Mouse (Mus musculus) embryo, embryonic 11.5 days (tissue): ENCODE results near the gene Gm3402.
"Not testable (repeated sequence)": the region's sequence is repeated elsewhere in the genome, so short reads cannot be mapped to it uniquely, and the experiment has no call there.

ENCODE experiments used
- DNase-seq: peaks from one replicate; pipeline ENCODE4 v3.0.0-alpha.2; 2012; ENCODE audit warnings: low read depth, low spot score

Gene Gm3402

DNA sequence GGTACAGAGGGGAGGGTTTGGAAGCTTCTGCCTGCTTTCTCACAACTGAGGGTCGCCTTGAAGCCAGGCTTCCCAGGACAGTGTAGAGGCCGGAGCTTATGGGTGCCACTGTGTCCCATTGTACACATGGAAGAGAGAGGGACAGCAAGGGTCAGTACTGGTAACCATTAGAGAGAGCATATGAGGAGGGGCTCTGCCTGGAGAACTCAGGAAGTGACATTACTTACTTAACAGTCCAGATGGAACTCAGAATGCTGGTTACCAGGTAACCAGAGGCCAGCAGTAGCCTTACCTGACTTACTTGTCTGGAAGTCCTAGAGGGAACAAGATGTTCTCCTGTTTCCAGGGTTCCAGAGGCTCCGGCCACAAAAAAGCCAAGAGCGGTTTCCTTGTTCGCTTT, at the start of gene Gm3402:
Gene Gm3402 (plus strand): TSS at position 301 of the 400 bp plus-strand sequence.
- DNase-seq: not testable (repeated sequence)

DNA sequence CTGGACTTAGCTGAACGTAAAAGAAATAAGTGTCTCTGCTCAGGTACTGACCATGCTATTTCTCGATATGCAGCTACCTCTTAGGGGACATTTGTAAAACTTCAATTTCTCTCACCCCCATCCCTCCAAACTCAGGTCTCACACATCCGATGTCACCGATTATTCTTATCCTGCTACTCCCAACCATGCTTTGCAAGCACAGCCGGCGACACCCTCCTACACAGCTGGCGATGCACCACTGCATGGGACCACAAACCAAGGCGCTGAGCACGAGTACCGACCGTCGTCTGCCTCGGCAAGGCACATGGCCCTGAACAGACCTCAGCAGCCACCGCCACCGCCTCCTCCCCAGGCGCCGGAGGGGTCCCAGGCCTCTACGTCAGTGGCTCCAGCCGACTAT, 47.3 kb upstream of the Gm3402 start:
- no peak for DNase-seq

DNA sequence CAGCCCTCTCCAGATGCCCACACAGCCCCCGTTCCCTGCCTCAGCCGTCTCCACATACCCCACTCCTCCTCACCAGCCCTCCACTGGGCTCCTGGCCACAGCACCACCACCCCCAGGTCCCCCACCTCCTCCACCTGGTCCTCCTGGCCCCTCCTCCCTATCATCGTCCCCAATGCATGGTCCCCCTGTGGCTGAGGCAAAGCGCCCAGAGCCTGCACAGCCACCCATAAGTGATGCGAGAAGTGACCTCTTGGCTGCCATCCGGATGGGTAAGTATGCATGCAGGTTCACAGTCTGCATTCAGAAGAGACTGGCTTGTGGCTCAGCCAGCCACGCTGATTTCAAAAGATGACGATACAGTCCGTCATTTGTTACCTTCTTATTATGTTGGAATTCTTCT, 45.6 kb upstream of the Gm3402 start:
- no peak for DNase-seq

DNA sequence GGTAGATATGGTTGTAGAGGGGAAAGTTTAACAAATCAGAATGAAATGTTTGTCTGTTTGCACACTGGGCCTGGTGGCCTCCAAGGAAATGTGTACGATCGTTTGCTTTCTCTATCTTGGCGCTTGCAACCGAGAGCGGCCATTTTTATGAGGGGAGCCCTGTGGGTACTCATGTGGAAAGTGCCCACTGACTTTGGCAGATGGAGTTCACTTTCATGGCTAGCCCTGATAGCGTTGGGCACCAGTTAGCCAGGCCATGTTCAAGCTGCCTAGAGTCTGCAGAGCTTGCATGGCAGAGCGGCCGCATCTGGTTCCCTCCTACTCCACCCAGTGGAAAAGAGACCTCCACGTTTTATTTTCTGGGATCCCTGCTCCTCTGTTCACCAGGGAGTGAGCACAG, 43.1 kb upstream of the Gm3402 start:
- no peak for DNase-seq

DNA sequence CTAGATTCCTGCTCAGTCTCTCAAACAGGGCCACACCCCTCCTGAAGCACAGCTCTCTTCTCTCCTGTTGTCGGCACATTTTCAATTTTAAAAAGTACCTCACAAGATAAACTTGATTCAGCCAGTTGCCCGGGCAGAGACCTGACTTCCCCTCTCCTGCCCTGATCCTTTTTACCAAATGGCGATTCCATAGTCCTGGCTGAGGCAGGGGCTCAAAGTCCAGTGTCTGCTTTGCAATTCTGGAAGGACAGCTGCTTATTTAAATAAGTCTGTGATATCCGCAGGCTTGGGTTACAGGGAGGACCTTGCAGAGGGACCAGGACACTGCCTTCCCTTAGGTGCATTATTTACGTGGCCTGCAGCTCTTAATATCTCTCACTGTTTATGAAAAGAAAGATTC, 42.6 kb upstream of the Gm3402 start:
- no peak for DNase-seq

DNA sequence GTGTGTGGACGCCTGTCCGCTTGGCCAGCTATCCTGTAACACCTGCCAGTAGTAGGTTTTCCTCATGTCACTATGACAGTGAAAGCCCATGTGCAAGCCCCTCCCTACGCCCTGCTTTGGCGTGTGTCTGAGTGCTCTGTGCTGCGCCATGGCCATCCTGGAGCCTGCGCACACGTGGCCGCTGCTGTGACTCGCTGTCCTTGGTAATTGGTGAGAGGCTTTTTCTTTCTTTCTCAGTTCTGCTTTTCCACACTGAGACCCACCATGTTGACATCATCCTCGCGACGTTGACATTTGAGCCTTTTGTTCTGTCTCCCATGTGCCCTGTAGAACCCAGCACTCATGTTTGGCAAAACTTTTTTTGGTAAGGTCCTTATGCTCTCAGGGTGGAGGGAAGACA, 42.1 kb upstream of the Gm3402 start:
- DNase-seq: no peak

DNA sequence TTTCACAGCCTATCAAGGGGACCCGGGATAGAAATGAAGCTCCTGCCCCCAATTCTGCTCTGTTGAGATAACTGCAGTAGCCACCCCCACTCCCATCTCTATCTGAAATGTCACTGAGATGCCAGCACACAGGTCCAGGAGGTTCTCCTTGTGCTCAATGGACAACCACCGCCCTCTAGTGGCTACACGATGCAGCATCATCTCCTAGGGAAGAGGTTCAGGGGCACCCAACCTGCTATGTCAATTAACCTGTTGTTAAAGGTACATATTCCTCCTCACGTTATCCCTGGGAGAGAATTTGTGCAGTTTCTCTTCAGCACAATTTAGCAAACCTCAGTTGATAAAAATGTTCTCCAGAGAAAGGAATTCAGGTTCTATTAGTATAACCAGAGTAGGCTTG, 34.4 kb upstream of the Gm3402 start:
- not testable (repeated sequence) for DNase-seq

DNA sequence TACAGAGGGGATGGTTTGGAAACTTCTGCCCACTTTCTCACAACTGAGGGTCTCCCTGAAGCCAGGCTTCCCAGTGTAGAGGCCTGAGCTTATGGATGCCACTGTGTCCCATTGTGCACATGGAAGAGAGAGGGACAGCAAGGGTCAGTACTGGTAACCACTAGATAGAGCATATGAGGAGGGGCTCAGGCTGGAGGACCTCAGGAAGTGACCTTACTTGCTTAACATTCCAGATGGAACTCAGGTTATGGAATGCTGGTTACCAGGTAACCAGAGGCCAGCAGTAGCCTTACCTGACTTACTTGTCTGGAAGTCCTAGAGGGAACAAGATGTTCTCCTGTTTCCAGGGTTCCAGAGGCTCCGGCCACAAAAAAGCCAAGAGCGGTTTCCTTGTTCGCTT, 32.3 kb upstream of the Gm3402 start, which contains the start of gene Gm6408:
Gene Gm6408 (plus strand): TSS at position 301 of the 400 bp plus-strand sequence.
- DNase-seq: not testable (repeated sequence)

DNA sequence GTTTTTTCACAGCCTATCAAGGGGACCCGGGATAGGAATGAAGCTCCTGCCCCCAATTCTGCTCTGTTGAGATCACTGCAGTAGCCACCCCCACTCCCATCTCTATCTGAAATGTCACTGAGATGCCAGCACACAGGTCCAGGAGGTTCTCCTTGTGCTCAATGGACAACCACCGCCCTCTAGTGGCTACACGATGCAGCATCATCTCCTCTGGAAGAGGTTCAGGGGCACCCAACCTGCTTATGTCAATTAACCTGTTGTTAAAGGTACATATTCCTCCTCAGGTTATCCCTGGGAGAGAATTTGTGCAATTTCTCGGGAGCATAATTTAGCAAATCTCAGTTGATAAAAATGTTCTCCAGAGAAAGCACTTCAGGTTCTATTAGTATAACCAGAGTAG, 25.0 kb upstream of the Gm3402 start:
- not testable (repeated sequence) for DNase-seq

DNA sequence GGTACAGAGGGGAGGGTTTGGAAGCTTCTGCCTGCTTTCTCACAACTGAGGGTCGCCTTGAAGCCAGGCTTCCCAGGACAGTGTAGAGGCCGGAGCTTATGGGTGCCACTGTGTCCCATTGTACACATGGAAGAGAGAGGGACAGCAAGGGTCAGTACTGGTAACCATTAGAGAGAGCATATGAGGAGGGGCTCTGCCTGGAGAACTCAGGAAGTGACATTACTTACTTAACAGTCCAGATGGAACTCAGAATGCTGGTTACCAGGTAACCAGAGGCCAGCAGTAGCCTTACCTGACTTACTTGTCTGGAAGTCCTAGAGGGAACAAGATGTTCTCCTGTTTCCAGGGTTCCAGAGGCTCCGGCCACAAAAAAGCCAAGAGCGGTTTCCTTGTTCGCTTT, 22.9 kb upstream of the Gm3402 start, which contains the start of gene Gm6370:
Gene Gm6370 (plus strand): TSS at position 301 of the 400 bp plus-strand sequence.
- not testable (repeated sequence) for DNase-seq

DNA sequence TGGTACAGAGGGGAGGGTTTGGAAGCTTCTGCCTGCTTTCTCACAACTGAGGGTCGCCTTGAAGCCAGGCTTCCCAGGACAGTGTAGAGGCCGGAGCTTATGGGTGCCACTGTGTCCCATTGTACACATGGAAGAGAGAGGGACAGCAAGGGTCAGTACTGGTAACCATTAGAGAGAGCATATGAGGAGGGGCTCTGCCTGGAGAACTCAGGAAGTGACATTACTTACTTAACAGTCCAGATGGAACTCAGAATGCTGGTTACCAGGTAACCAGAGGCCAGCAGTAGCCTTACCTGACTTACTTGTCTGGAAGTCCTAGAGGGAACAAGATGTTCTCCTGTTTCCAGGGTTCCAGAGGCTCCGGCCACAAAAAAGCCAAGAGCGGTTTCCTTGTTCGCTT, 11.8 kb upstream of the Gm3402 start, which contains the start of gene 4930449I24Rik:
Gene 4930449I24Rik (plus strand): TSS at position 301 of the 400 bp plus-strand sequence.
- not testable (repeated sequence) for DNase-seq

DNA sequence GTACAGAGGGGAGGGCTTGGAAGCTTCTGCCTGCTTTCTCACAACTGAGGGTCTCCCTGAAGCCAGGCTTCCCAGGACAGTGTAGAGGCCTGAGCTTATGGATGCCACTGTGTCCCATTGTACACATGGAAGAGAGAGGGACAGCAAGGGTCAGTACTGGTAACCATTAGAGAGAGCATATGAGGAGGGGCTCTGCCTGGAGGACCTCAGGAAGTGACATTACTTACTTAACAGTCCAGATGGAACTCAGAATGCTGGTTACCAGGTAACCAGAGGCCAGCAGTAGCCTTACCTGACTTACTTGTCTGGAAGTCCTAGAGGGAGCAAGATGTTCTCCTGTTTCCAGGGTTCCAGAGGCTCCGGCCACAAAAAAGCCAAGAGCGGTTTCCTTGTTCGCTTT, 11.6 kb downstream of the Gm3402 start, which contains the start of gene Gm3404:
Gene Gm3404 (plus strand): TSS at position 301 of the 400 bp plus-strand sequence.
- DNase-seq: not testable (repeated sequence)

DNA sequence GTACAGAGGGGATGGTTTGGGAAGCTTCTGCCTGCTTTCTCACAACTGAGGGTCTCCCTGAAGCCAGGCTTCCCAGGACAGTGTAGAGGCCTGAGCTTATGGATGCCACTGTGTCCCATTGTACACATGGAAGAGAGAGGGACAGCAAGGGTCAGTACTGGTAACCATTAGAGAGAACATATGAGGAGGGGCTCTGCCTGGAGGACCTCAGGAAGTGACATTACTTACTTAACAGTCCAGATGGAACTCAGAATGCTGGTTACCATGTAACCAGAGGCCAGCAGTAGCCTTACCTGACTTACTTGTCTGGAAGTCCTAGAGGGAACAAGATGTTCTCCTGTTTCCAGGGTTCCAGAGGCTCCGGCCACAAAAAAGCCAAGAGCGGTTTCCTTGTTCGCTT, 23.4 kb downstream of the Gm3402 start, which contains the start of gene Gm3409:
Gene Gm3409 (plus strand): TSS at position 301 of the 400 bp plus-strand sequence.
- DNase-seq: not testable (repeated sequence)

DNA sequence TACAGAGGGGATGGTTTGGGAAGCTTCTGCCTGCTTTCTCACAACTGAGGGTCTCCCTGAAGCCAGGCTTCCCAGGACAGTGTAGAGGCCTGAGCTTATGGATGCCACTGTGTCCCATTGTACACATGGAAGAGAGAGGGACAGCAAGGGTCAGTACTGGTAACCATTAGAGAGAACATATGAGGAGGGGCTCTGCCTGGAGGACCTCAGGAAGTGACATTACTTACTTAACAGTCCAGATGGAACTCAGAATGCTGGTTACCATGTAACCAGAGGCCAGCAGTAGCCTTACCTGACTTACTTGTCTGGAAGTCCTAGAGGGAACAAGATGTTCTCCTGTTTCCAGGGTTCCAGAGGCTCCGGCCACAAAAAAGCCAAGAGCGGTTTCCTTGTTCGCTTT, 41.9 kb downstream of the Gm3402 start, which contains the start of gene Gm3415:
Gene Gm3415 (plus strand): TSS at position 301 of the 400 bp plus-strand sequence.
- DNase-seq: not testable (repeated sequence)

DNA sequence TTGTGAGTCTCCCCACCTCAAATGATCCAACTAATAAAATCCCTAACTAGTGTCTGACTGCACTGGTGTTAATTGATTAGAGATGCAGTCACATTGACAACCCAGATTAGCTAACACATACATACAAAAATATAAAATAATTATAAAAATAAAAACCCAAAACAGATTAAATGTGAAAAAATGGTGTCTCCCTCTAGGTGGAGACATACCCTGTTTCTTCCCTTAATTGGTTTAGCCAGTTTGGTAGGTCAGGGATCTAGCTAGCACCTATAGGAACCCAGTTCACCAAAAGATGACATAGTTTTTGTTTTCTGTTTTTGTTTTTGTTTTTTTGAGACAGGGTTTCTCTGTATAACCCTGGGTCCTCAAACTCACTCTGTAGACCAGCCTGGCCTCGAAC, 50.3 kb downstream of the Gm3402 start:
- DNase-seq: no peak
